Mouse (Mus musculus) intestine, postnatal 0 days (tissue): ENCODE results near the gene Stambpl1. TPM values are rescaled to one million over a fixed set of nuclear protein-coding genes. Genes with fewer than 3 reads are reported as not detected.

Experiments used
- ATAC-seq: fragments of 200-750 bp; cut with Nextera tagmentation; 2 replicates; pipeline ENCODE4 v1.8.0; 2017; ENCODE audit warnings: mild to moderate bottlenecking, moderate TSS enrichment, moderate library complexity
- H3K27ac ChIP-seq: fragments of 300-500 bp; sonication (generic); 2 replicates; pipeline ENCODE4 v1.5.1; 2014; ENCODE audit warnings: mild to moderate bottlenecking, low read depth, low read length, moderate library complexity
- H3K27me3 ChIP-seq: fragments of 300-500 bp; sonication (generic); replicated peaks from 2 replicates; pipeline ENCODE4 v1.6.1; 2014; ENCODE audit warnings: low read length, mixed read lengths; ENCODE audit not compliant: control insufficient read depth, insufficient read depth
- H3K36me3 ChIP-seq: fragments of 300-500 bp; sonication (generic); 2 replicates; pipeline ENCODE4 v1.6.1; 2014; ENCODE audit warnings: mild to moderate bottlenecking, moderate library complexity; ENCODE audit not compliant: control insufficient read depth, insufficient read depth
- H3K4me1 ChIP-seq: fragments of 300-500 bp; sonication (generic); replicated peaks from 2 replicates; pipeline ENCODE4 v1.6.1; 2014; ENCODE audit warnings: antibody characterized with exemption, low read length, mixed read lengths; ENCODE audit not compliant: control insufficient read depth, insufficient read depth
- H3K4me2 ChIP-seq: fragments of 300-500 bp; sonication (generic); replicated peaks from 2 replicates; pipeline ENCODE4 v1.6.1; 2014; ENCODE audit warnings: low read depth, mild to moderate bottlenecking, moderate library complexity
- H3K4me3 ChIP-seq: fragments of 300-500 bp; sonication (generic); 2 replicates; pipeline ENCODE4 v1.5.1; 2014; ENCODE audit warnings: low read depth, low read length
- H3K9ac ChIP-seq: fragments of 300-500 bp; sonication (generic); 2 replicates; pipeline ENCODE4 v1.6.1; 2014; ENCODE audit warnings: mild to moderate bottlenecking, low read depth, low read length
- H3K9me3 ChIP-seq: fragments of 300-500 bp; sonication (generic); 2 replicates; pipeline ENCODE4 v1.6.1; 2016; ENCODE audit warnings: mixed run types; ENCODE audit not compliant: control insufficient read depth
- CTCF ChIP-seq: sonication (generic); IDR thresholded peaks from 2 replicates; pipeline ENCODE4 v1.5.1; 2016; ENCODE audit warnings: low read depth, mild to moderate bottlenecking, control low read depth, antibody characterized with exemption, moderate library complexity
- WGBS: fragments of 180-500 bp; shearing (Covaris S2); extraction: QIAGEN DNeasy Blood & Tissue Kit; methylation state at CpG from one replicate; pipeline ENCODE4 v1.1.7; 2014; 5-methylcytosine and 5-hydroxymethylcytosine counted together
- polyA plus RNA-seq: library from polyadenylated mRNA; unstranded; fragments of >200 nt; fragmentation: Nextera tagmentation; extraction: Ambion mirVana; gene quantifications from 2 replicates; pipeline ENCODE4 v1.2.1, GENCODE M21; 2015

The Stambpl1 gene
- polyA plus RNA-seq, 1 experiment from 2014 or later, result 14.8 TPM

GRCm38 (mm10) chr19:34231596-34231995, 39.6 kb downstream of the Stambpl1 start:
- 70% methylated on average over 7 of the region's 7 CpGs for WGBS
- no peaks in the 10 kb centered on the region for H3K4me1 ChIP-seq
- no peak for TF ChIP-seq CTCF

GRCm38 (mm10) chr19:34232326-34232725, 40.3 kb downstream of the Stambpl1 start:
- Histone ChIP-seq H3K36me3 (peaks cover 27% of the 10 kb centered on the region), H3K4me2 (no peak overlapping the region), H3K4me1 (no peaks in the 10 kb centered on the region), H3K9ac (no peak overlapping the region), H3K9me3 (no peaks in the 10 kb centered on the region), H3K27ac (no peak overlapping the region), H3K4me3 (no peak overlapping the region), H3K27me3 (no peaks in the 10 kb centered on the region)
- no peak for TF ChIP-seq CTCF
- ATAC-seq, result no peak
- WGBS, result 66% methylated on average over 5 of the region's 5 CpGs

More at GRCm38 (mm10) chr19:34231596-34231995, 39.6 kb downstream of the Stambpl1 start:
- no peak for ATAC-seq
- Histone ChIP-seq H3K27me3 (no peaks in the 10 kb centered on the region), H3K9me3 (no peaks in the 10 kb centered on the region), H3K4me3 (no peak overlapping the region), H3K4me2 (no peak overlapping the region), H3K27ac (no peak overlapping the region), H3K36me3 (peaks cover 19% of the 10 kb centered on the region), H3K9ac (no peak overlapping the region)

- H3K4me1 ChIP-seq, result no peaks in the 10 kb centered on the region
- no peak overlapping the region for H3K9ac ChIP-seq
- ATAC-seq, result no peak
- H3K27me3 ChIP-seq, result no peaks in the 10 kb centered on the region
- no peak overlapping the region for H3K4me2 ChIP-seq
- 69% methylated on average over 14 of the region's 14 CpGs for WGBS
- H3K4me3 ChIP-seq, result no peak overlapping the region
- no peak for TF ChIP-seq CTCF
- peaks cover 41% of the 10 kb centered on the region; the same call in 1 of the 2 replicates for H3K36me3 ChIP-seq
- H3K9me3 ChIP-seq, result no peaks in the 10 kb centered on the region
- H3K27ac ChIP-seq, result no peak overlapping the region
Measured at GRCm38 (mm10) chr19:34233944-34234343, 41.9 kb downstream of the Stambpl1 start.

- Histone ChIP-seq H3K4me1 (no peaks in the 10 kb centered on the region), H3K9me3 (no peaks in the 10 kb centered on the region), H3K27ac (no peak overlapping the region), H3K27me3 (no peaks in the 10 kb centered on the region), H3K4me2 (no peak overlapping the region), H3K9ac (no peak overlapping the region), H3K36me3 (peaks cover 48% of the 10 kb centered on the region; the same call in 1 of the 2 replicates), H3K4me3 (no peak overlapping the region)
- TF ChIP-seq CTCF, result no peak
- no peak for ATAC-seq
- 79% methylated on average over 3 of the region's 3 CpGs for WGBS
Measured at GRCm38 (mm10) chr19:34236049-34236448, 44.0 kb downstream of the Stambpl1 start.

DNA sequence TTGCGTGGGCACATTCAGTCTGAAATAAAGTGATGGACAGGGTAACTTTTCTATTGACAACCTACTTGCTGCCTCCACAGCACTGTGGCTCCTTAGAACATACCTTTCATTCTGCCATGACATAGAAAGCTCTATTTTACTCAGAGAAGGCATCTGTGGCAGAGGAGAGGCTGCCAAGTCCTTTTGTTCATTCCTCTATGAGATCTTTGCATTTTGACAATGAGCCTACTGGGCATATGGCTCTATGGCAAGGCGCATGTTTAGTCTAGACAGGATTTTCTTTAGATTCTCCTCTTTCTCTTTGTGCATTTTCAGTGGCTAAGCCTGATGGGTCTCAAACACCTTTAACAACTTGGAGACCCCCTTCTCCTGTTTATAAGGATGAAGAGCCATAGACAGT, 45.7 kb downstream of the Stambpl1 start:
- no peak for TF ChIP-seq CTCF
- no peak overlapping the region for H3K4me3 ChIP-seq
- H3K9ac ChIP-seq, result no peak overlapping the region
- no peak overlapping the region for H3K27ac ChIP-seq
- no peaks in the 10 kb centered on the region for H3K27me3 ChIP-seq
- no peak overlapping the region for H3K4me2 ChIP-seq
- ATAC-seq, result no peak
- H3K36me3 ChIP-seq, result peaks cover 55% of the 10 kb centered on the region; the same call in 1 of the 2 replicates
- no peaks in the 10 kb centered on the region for H3K4me1 ChIP-seq
- 96% methylated on average over 2 of the region's 2 CpGs for WGBS
- no peaks in the 10 kb centered on the region for H3K9me3 ChIP-seq

DNA sequence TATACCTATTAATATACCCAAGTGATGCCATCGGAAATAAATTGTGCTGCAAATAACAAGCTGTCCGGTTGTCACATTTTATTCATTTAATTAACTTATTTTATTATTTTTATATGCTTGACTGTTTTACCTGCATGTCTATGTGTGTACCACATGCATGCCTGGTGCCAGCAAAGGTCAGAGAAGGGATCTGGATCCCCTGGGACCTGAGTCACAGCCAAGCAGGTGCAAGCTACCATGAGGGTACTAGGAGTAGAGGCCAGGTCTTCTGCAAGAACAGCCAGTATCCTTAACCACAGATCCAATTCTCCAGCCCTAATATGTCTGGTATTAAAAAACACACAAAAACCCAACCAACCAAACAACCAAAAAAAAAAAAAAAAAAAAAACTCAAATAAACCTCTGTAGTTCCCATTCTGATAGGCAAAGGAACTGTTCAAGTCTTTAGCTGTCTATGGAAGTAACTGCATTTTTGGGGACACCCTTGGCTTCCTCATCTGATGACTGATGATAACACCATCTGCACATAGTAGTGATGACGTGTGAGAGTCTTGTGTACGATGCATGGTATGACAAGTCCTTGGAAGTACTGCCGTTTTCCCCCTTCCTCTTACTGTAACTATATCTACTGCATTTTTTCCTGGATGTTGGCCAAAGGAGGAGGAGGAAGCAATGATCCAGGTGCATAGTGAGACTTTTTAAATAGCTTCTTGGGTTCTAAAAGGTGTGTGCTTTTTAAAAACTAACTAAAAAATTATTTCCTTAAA, 48.4 kb downstream of the Stambpl1 start:
- no peak for TF ChIP-seq CTCF
- Histone ChIP-seq H3K4me2 (no peak overlapping the region), H3K9ac (no peak overlapping the region), H3K27ac (no peak overlapping the region), H3K36me3 (peaks cover 54% of the 10 kb centered on the region; the same call in 1 of the 2 replicates), H3K4me3 (no peak overlapping the region), H3K9me3 (no peaks in the 10 kb centered on the region), H3K27me3 (no peaks in the 10 kb centered on the region), H3K4me1 (no peaks in the 10 kb centered on the region)
- WGBS, result 84% methylated on average over 5 of the region's 5 CpGs
- ATAC-seq, result no peak
